Mouse (Mus musculus) intestine, postnatal 0 days (tissue): ENCODE results near the gene Tmem97. TPM values are rescaled to one million over a fixed set of nuclear protein-coding genes. Genes with fewer than 3 reads are reported as not detected.

Source experiments
- ATAC-seq: fragments of 200-750 bp; cut with Nextera tagmentation; 2 replicates; pipeline ENCODE4 v1.8.0; 2017; ENCODE audit warnings: mild to moderate bottlenecking, moderate TSS enrichment, moderate library complexity
- H3K27ac ChIP-seq: fragments of 300-500 bp; sonication (generic); 2 replicates; pipeline ENCODE4 v1.5.1; 2014; ENCODE audit warnings: mild to moderate bottlenecking, low read depth, low read length, moderate library complexity
- H3K27me3 ChIP-seq: fragments of 300-500 bp; sonication (generic); replicated peaks from 2 replicates; pipeline ENCODE4 v1.6.1; 2014; ENCODE audit warnings: low read length, mixed read lengths; ENCODE audit not compliant: control insufficient read depth, insufficient read depth
- H3K36me3 ChIP-seq: fragments of 300-500 bp; sonication (generic); 2 replicates; pipeline ENCODE4 v1.6.1; 2014; ENCODE audit warnings: mild to moderate bottlenecking, moderate library complexity; ENCODE audit not compliant: control insufficient read depth, insufficient read depth
- H3K4me1 ChIP-seq: fragments of 300-500 bp; sonication (generic); replicated peaks from 2 replicates; pipeline ENCODE4 v1.6.1; 2014; ENCODE audit warnings: antibody characterized with exemption, low read length, mixed read lengths; ENCODE audit not compliant: control insufficient read depth, insufficient read depth
- H3K4me2 ChIP-seq: fragments of 300-500 bp; sonication (generic); replicated peaks from 2 replicates; pipeline ENCODE4 v1.6.1; 2014; ENCODE audit warnings: low read depth, mild to moderate bottlenecking, moderate library complexity
- H3K4me3 ChIP-seq: fragments of 300-500 bp; sonication (generic); 2 replicates; pipeline ENCODE4 v1.5.1; 2014; ENCODE audit warnings: low read depth, low read length
- H3K9ac ChIP-seq: fragments of 300-500 bp; sonication (generic); 2 replicates; pipeline ENCODE4 v1.6.1; 2014; ENCODE audit warnings: mild to moderate bottlenecking, low read depth, low read length
- H3K9me3 ChIP-seq: fragments of 300-500 bp; sonication (generic); 2 replicates; pipeline ENCODE4 v1.6.1; 2016; ENCODE audit warnings: mixed run types; ENCODE audit not compliant: control insufficient read depth
- CTCF ChIP-seq: sonication (generic); IDR thresholded peaks from 2 replicates; pipeline ENCODE4 v1.5.1; 2016; ENCODE audit warnings: low read depth, mild to moderate bottlenecking, control low read depth, antibody characterized with exemption, moderate library complexity
- WGBS: fragments of 180-500 bp; shearing (Covaris S2); extraction: QIAGEN DNeasy Blood & Tissue Kit; methylation state at CpG from one replicate; pipeline ENCODE4 v1.1.7; 2014; 5-methylcytosine and 5-hydroxymethylcytosine counted together
- polyA plus RNA-seq: library from polyadenylated mRNA; unstranded; fragments of >200 nt; fragmentation: Nextera tagmentation; extraction: Ambion mirVana; gene quantifications from 2 replicates; pipeline ENCODE4 v1.2.1, GENCODE M21; 2015

Gene Tmem97
- 83.9 and 86.9 TPM in 2 replicates for polyA plus RNA-seq

- H3K4me3 ChIP-seq, result peak within 1 kb of the TSS; percentile 65
- H3K9ac ChIP-seq, result peak within 1 kb of the TSS; percentile 71
- H3K4me2 ChIP-seq, result peak within 1 kb of the TSS; percentile 84
- ATAC-seq, result peak; percentile 96
- WGBS, result under 1% methylated on average over 60 of the region's 60 CpGs
- 0 out of 2 replicates have a peak, but pooled peaks cover 4% of the 10 kb centered on the region for H3K36me3 ChIP-seq
- no peaks in the 10 kb centered on the region for H3K9me3 ChIP-seq
- H3K4me1 ChIP-seq, result 0 out of 2 replicates have a peak, but pooled peaks cover 8% of the 10 kb centered on the region
- peak; percentile 48 for TF ChIP-seq CTCF
- H3K27me3 ChIP-seq, result no peaks in the 10 kb centered on the region
- H3K27ac ChIP-seq, result peak within 1 kb of the TSS; percentile 89
These were observed at the start of gene Tmem97 for GRCm38 (mm10) chr11:78550168-78551058. Gene Tmem97, minus strand, starts transcription at chr11:78550777.

GRCm38 (mm10) chr11:78600051-78600450 is 49.5 kb upstream of the Tmem97 start:
- TF ChIP-seq CTCF, result no peak
- ATAC-seq, result no peak
- WGBS, result 84% methylated on average over 4 of the region's 4 CpGs
- Histone ChIP-seq H3K4me1 (no peaks in the 10 kb centered on the region), H3K4me2 (no peak overlapping the region), H3K9ac (no peak overlapping the region), H3K4me3 (no peak overlapping the region), H3K36me3 (no peaks in the 10 kb centered on the region), H3K9me3 (no peaks in the 10 kb centered on the region), H3K27ac (no peak overlapping the region), H3K27me3 (no peaks in the 10 kb centered on the region)

GRCm38 (mm10) chr11:78598763-78599415 is 48.3 kb upstream of the Tmem97 start:
- H3K4me1 ChIP-seq, result no peaks in the 10 kb centered on the region
- 65% methylated on average over 3 of the region's 3 CpGs for WGBS
- H3K4me3 ChIP-seq, result no peak overlapping the region
- no peaks in the 10 kb centered on the region for H3K36me3 ChIP-seq
- ATAC-seq, result no peak
- no peak overlapping the region for H3K27ac ChIP-seq
- no peaks in the 10 kb centered on the region for H3K27me3 ChIP-seq
- TF ChIP-seq CTCF, result no peak
- no peaks in the 10 kb centered on the region for H3K9me3 ChIP-seq
- H3K4me2 ChIP-seq, result no peak overlapping the region
- no peak overlapping the region for H3K9ac ChIP-seq

GRCm38 (mm10) chr11:78596750-78597149 is 46.2 kb upstream of the Tmem97 start:
- no peak for ATAC-seq
- no peaks in the 10 kb centered on the region for H3K27me3 ChIP-seq

GRCm38 (mm10) chr11:78595773-78596172 is 45.2 kb upstream of the Tmem97 start:
- 70% methylated on average over 2 of the region's 2 CpGs for whole genome bisulfite sequencing
- no peak for ATAC-seq
- no peaks in the 10 kb centered on the region for H3K4me1 ChIP-seq
- H3K9ac ChIP-seq, result no peak overlapping the region
- no peak overlapping the region for H3K27ac ChIP-seq
- no peak overlapping the region for H3K4me3 ChIP-seq
- H3K27me3 ChIP-seq, result no peaks in the 10 kb centered on the region
- H3K4me2 ChIP-seq, result no peak overlapping the region
- H3K36me3 ChIP-seq, result no peaks in the 10 kb centered on the region
- TF ChIP-seq CTCF, result no peak
- H3K9me3 ChIP-seq, result no peaks in the 10 kb centered on the region

More at GRCm38 (mm10) chr11:78596750-78597149, 46.2 kb upstream of the Tmem97 start:
- no peaks in the 10 kb centered on the region for H3K9me3 ChIP-seq
- H3K4me1 ChIP-seq, result no peaks in the 10 kb centered on the region
- no peaks in the 10 kb centered on the region for H3K36me3 ChIP-seq
- H3K27ac ChIP-seq, result no peak overlapping the region
- no peak overlapping the region for H3K4me2 ChIP-seq
- no peak overlapping the region for H3K4me3 ChIP-seq
- no peak for TF ChIP-seq CTCF
- H3K9ac ChIP-seq, result no peak overlapping the region

GRCm38 (mm10) chr11:78594271-78594964 is 43.8 kb upstream of the Tmem97 start:
- H3K4me2 ChIP-seq, result no peak overlapping the region
- H3K27me3 ChIP-seq, result no peaks in the 10 kb centered on the region
- no peak overlapping the region for H3K9ac ChIP-seq
- no peaks in the 10 kb centered on the region for H3K36me3 ChIP-seq
- no peak for ATAC-seq
- no peak overlapping the region for H3K4me3 ChIP-seq
- TF ChIP-seq CTCF, result no peak
- 86% methylated on average over 6 of the region's 6 CpGs for WGBS
- H3K27ac ChIP-seq, result no peak overlapping the region
- no peaks in the 10 kb centered on the region for H3K4me1 ChIP-seq
- no peaks in the 10 kb centered on the region for H3K9me3 ChIP-seq
